Mouse (Mus musculus) hindbrain, embryonic 13.5 days (tissue): ENCODE results near the gene Gatm. TPM values are rescaled to one million over a fixed set of nuclear protein-coding genes. Genes with fewer than 3 reads are reported as not detected.

ENCODE experiments used
- ATAC-seq: fragments of 200-750 bp; cut with Nextera tagmentation; 2 replicates; pipeline ENCODE4 v1.8.0; 2017; ENCODE audit warnings: moderate TSS enrichment; ENCODE audit not compliant: low FRiP score
- H3K27ac ChIP-seq: fragments of 300-500 bp; sonication (generic); 2 replicates; pipeline ENCODE4 v1.5.1; 2015; ENCODE audit warnings: inconsistent platforms, mild to moderate bottlenecking, moderate library complexity
- H3K27me3 ChIP-seq: fragments of 300-500 bp; sonication (generic); 2 replicates; pipeline ENCODE4 v1.6.1; 2015; ENCODE audit warnings: mild to moderate bottlenecking, inconsistent platforms
- H3K36me3 ChIP-seq: fragments of 300-500 bp; sonication (generic); 2 replicates; pipeline ENCODE4 v1.6.1; 2015; ENCODE audit warnings: mild to moderate bottlenecking, inconsistent platforms
- H3K4me1 ChIP-seq: fragments of 300-500 bp; sonication (generic); replicated peaks from 2 replicates; pipeline ENCODE4 v1.6.1; 2015; ENCODE audit warnings: inconsistent platforms
- H3K4me2 ChIP-seq: fragments of 300-500 bp; sonication (generic); 2 replicates; pipeline ENCODE4 v1.6.1; 2015; ENCODE audit warnings: inconsistent platforms, mild to moderate bottlenecking, moderate library complexity
- H3K4me3 ChIP-seq: fragments of 300-500 bp; sonication (generic); 2 replicates; pipeline ENCODE4 v1.5.1; 2015; ENCODE audit warnings: mild to moderate bottlenecking, inconsistent platforms
- H3K9ac ChIP-seq: fragments of 300-500 bp; sonication (generic); 2 replicates; pipeline ENCODE4 v1.6.1; 2015; ENCODE audit warnings: mild to moderate bottlenecking, inconsistent platforms
- H3K9me3 ChIP-seq: fragments of 300-500 bp; sonication (generic); 2 replicates; pipeline ENCODE4 v1.6.1; 2016; ENCODE audit warnings: inconsistent platforms
- WGBS: fragments of 180-500 bp; shearing (Covaris S2); methylation state at CpG from one replicate; pipeline ENCODE4 v1.1.7; 2015; 5-methylcytosine and 5-hydroxymethylcytosine counted together
- microRNA counts: library from miRNA; unstranded; fragments of <30 nt; microRNA quantifications from one replicate; lab custom pipeline; 2016
- microRNA-seq: library from miRNA; unstranded; fragments of <30 nt; microRNA quantifications from one replicate; pipeline ENCODE4, GENCODE M21; 2016
- polyA plus RNA-seq: library from polyadenylated mRNA; unstranded; fragments of >200 nt; fragmentation: Nextera tagmentation; extraction: Ambion mirVana; gene quantifications from 2 replicates; pipeline ENCODE4 v1.2.1, GENCODE M21; 2015

The Gatm gene
- polyA plus RNA-seq, 1 experiment from 2014 or later = 27.3 TPM

- Histone ChIP-seq H3K4me3 (no peak overlapping the region), H3K27me3 (no peaks in the 10 kb centered on the region), H3K9me3 (no peaks in the 10 kb centered on the region), H3K9ac (no peak overlapping the region), H3K27ac (no peak overlapping the region), H3K36me3 (no peaks in the 10 kb centered on the region), H3K4me1 (no peaks in the 10 kb centered on the region), H3K4me2 (no peak overlapping the region)
- no peak for ATAC-seq
- WGBS = 83% methylated on average over 4 of the region's 4 CpGs
Observed at GRCm38 (mm10) chr2:122571326-122571725, 39.8 kb downstream of the Gatm start.

DNA sequence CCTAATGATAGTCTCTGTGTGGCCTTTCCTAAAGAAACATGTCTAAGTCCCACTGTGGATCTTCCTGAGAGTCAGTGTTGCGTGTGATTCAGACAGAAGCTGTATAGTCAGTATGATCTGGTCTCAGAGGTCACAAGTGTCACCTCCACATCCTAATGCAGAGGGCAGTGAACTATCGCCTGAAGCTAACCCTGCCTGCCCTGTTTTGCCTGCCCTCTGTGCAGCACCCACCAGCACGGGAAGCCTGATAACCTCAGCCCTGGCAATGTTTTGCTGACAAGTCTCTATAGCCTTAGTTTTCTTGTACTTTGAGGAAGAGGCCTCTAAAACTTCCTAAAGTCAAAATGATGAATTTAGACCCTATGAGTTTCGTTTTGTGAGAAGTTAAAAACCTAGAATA is 40.7 kb downstream of the Gatm start:
- Histone ChIP-seq H3K9ac (no peak overlapping the region), H3K4me2 (no peak overlapping the region), H3K36me3 (no peaks in the 10 kb centered on the region), H3K27me3 (no peaks in the 10 kb centered on the region), H3K4me3 (no peak overlapping the region), H3K27ac (no peak overlapping the region), H3K4me1 (no peaks in the 10 kb centered on the region), H3K9me3 (no peaks in the 10 kb centered on the region)
- whole genome bisulfite sequencing = 77% methylated on average over 4 of the region's 4 CpGs
- no peak for ATAC-seq

DNA sequence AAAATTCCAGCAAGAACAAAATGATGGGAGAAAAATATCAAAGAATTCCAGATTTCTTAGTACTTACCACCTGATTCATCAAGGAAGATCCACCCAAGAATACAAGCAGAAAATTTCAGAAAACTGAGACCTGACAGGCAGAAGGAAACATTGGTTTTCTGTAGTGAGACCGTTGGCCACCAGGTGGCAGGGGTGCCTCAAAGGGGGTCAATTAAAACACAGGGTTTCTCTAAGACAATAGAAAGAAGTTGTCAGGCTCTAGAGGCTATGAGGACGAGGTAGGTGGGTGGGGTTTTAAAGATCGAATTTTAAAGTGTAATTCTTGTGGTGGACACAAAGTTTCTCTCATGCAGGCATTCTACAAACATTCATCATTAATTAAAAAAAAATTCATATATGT is 41.7 kb downstream of the Gatm start:
- Histone ChIP-seq H3K4me3 (no peak overlapping the region), H3K9me3 (no peaks in the 10 kb centered on the region), H3K4me2 (no peak overlapping the region), H3K27me3 (no peaks in the 10 kb centered on the region), H3K27ac (no peak overlapping the region), H3K4me1 (no peaks in the 10 kb centered on the region), H3K36me3 (no peaks in the 10 kb centered on the region), H3K9ac (no peak overlapping the region)
- 21% methylated on average over 3 of the region's 3 CpGs for WGBS
- no peak for ATAC-seq

DNA sequence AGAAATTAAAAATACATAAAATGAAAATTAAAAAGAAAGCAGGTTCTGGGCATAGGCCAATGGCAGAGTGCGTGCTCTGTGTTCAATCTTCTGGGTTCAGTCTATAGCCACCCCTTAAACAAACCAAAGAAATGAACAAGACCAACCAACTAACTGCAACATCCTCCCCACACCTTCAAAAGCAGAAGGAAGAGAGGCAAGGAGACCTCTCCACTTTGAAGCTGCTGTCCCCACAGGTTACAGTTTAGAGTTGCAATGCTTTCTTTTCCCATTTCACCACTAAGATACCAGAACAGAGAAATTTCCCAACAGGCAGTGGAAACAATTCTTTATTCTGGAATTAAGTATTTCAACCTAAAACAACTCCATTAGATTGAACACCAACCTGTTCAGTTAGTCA is 48.9 kb downstream of the Gatm start:
- WGBS = 95% methylated on average over 1 of the region's 1 CpGs
- no peaks in the 10 kb centered on the region for H3K4me1 ChIP-seq
- H3K27ac ChIP-seq = no peak overlapping the region
- H3K4me3 ChIP-seq = no peak overlapping the region
- no peaks in the 10 kb centered on the region for H3K36me3 ChIP-seq
- H3K4me2 ChIP-seq = no peak overlapping the region
- H3K9me3 ChIP-seq = no peaks in the 10 kb centered on the region
- no peaks in the 10 kb centered on the region for H3K27me3 ChIP-seq
- no peak for ATAC-seq
- H3K9ac ChIP-seq = no peak overlapping the region

- WGBS = 96% methylated on average over 5 of the region's 5 CpGs
- Histone ChIP-seq H3K9ac (no peak overlapping the region), H3K4me1 (no peaks in the 10 kb centered on the region), H3K27me3 (no peaks in the 10 kb centered on the region), H3K36me3 (no peaks in the 10 kb centered on the region), H3K4me3 (no peak overlapping the region), H3K27ac (no peak overlapping the region), H3K9me3 (no peaks in the 10 kb centered on the region), H3K4me2 (no peak overlapping the region)
- no peak for ATAC-seq
Observed at GRCm38 (mm10) chr2:122561221-122561620, 49.9 kb downstream of the Gatm start.

DNA sequence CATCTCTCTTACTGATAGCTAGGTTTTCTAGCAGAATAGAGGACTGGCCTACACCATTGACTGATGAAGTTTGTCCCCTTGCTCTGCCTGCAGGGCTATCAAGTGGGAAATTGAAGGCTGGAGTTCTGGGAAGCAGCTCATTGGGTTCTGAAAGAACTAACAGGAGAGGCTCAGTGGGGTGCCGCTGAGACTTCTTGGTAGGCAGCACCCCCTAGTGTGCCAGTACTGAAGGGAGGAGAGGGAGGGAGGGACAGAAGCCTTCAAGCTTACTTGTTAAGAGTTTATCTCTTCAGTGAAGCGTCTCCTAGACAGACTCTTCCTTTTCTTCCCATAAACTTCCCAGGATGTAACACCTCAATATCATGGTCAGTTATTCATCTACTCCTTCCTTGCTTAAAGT is 52.8 kb downstream of the Gatm start:
- Histone ChIP-seq H3K4me2 (no peak overlapping the region), H3K4me1 (no peaks in the 10 kb centered on the region)
- 29% methylated on average over 2 of the region's 2 CpGs for WGBS

More for the DNA sequence above, 52.8 kb downstream of the Gatm start:
- H3K4me3 ChIP-seq = no peak overlapping the region
- no peaks in the 10 kb centered on the region for H3K27me3 ChIP-seq
- no peak for ATAC-seq
- no peaks in the 10 kb centered on the region for H3K9me3 ChIP-seq
- H3K27ac ChIP-seq = no peak overlapping the region
- H3K36me3 ChIP-seq = no peaks in the 10 kb centered on the region
- H3K9ac ChIP-seq = no peak overlapping the region

MicroRNAs encoded within 50 kb of the gene (microRNA counts, 519-probe panel; counts per million panel counts)
- microRNA mmu-miR-147 (lab: Ali Mortazavi, UCI) = 51.3 counts per million

Small RNA genes lying within 50 kb of the gene (microRNA-seq; reads per million reads assigned to microRNA genes)
- gene Mir147 = 6.7 reads per million, percentile 20 among the genes with 10 or more reads in this experiment

Other genes with a start within 250 kb of the Gatm start
- gene Shf, start 242.1 kb downstream of the Gatm start, polyA plus RNA-seq = 12.9 and 13.5 TPM in 2 replicates
- gene Slc28a2, start 184.8 kb downstream of the Gatm start, polyA plus RNA-seq = 0.05 and 0.14 TPM in 2 replicates
- not detected in 2 replicates for gene Gm14085, start 126.4 kb downstream of the Gatm start, polyA plus RNA-seq
- 0.66 TPM in 1 of 2 replicates, not detected in the other for gene AA467197, start 25.7 kb upstream of the Gatm start, polyA plus RNA-seq
- 6.0 and 6.1 TPM in 2 replicates for gene Slc30a4, start 91.4 kb upstream of the Gatm start, polyA plus RNA-seq
- gene Bloc1s6, start 127.2 kb upstream of the Gatm start, polyA plus RNA-seq = 88.1 and 97.7 TPM in 2 replicates
- 2.7 and 3.6 TPM in 2 replicates for gene Sqor, start 153.9 kb upstream of the Gatm start, polyA plus RNA-seq